Mouse (Mus musculus) lung, postnatal 0 days (tissue): ENCODE measurements around the gene Tbcel. TPM values are rescaled to one million over a fixed set of nuclear protein-coding genes. Genes with fewer than 3 reads are reported as not detected.

Source experiments
- ATAC-seq: fragments of 200-750 bp; cut with Nextera tagmentation; 2 replicates; pipeline ENCODE4 v1.8.0; 2017; ENCODE audit warnings: moderate library complexity
- DNase-seq: peaks from one replicate; pipeline ENCODE4 v3.0.0-alpha.2; 2016; ENCODE audit warnings: low spot score
- H3K27ac ChIP-seq: fragments of 300-500 bp; sonication (generic); 2 replicates; pipeline ENCODE4 v1.5.1; 2014; ENCODE audit warnings: antibody characterized with exemption, mild to moderate bottlenecking, low read length, mixed read lengths
- H3K27me3 ChIP-seq: fragments of 300-500 bp; sonication (generic); replicated peaks from 2 replicates; pipeline ENCODE4 v1.6.1; 2014; ENCODE audit warnings: low read length, mixed read lengths; ENCODE audit not compliant: insufficient read depth
- H3K36me3 ChIP-seq: fragments of 300-500 bp; sonication (generic); 2 replicates; pipeline ENCODE4 v1.6.1; 2014; ENCODE audit warnings: low read length, mixed read lengths; ENCODE audit not compliant: insufficient read depth
- H3K4me1 ChIP-seq: fragments of 300-500 bp; sonication (generic); 2 replicates; pipeline ENCODE4 v1.6.1; 2014; ENCODE audit warnings: antibody characterized with exemption, low read depth, low read length, mixed read lengths; ENCODE audit not compliant: insufficient read depth
- H3K4me2 ChIP-seq: fragments of 300-500 bp; sonication (generic); replicated peaks from 2 replicates; pipeline ENCODE4 v1.6.1; 2014; ENCODE audit warnings: low read depth, mild to moderate bottlenecking, low read length, moderate library complexity, mixed read lengths
- H3K4me3 ChIP-seq: fragments of 300-500 bp; sonication (generic); 2 replicates; pipeline ENCODE4 v1.5.1; 2014; ENCODE audit warnings: low read depth, low read length
- H3K9ac ChIP-seq: fragments of 300-500 bp; sonication (generic); replicated peaks from 2 replicates; pipeline ENCODE4 v1.6.1; 2014; ENCODE audit warnings: low read depth, mild to moderate bottlenecking
- H3K9me3 ChIP-seq: fragments of 300-500 bp; sonication (generic); 2 replicates; pipeline ENCODE4 v1.6.1; 2016; ENCODE audit warnings: low read length, mixed read lengths
- CTCF ChIP-seq: IDR thresholded peaks from 2 replicates; pipeline ENCODE4 v1.5.1; 2016; ENCODE audit warnings: antibody characterized with exemption, mild to moderate bottlenecking
- EP300 ChIP-seq: IDR thresholded peaks from 2 replicates; pipeline ENCODE4 v1.6.1; 2016; ENCODE audit warnings: antibody characterized with exemption, mild to moderate bottlenecking, control low read depth
- WGBS: fragments of 180-500 bp; shearing (Covaris S2); extraction: QIAGEN DNeasy Blood & Tissue Kit; methylation state at CpG from one replicate; pipeline ENCODE4 v1.1.7; 2014; 5-methylcytosine and 5-hydroxymethylcytosine counted together
- microRNA-seq: library from miRNA; unstranded; fragments of <30 nt; microRNA quantifications from one replicate; pipeline ENCODE4, GENCODE M21; 2016
- polyA plus RNA-seq: library from polyadenylated mRNA; unstranded; fragments of >200 nt; fragmentation: Nextera tagmentation; extraction: Ambion mirVana; gene quantifications from 2 replicates; pipeline ENCODE4 v1.2.1, GENCODE M21; 2015

Gene Tbcel
- polyA plus RNA-seq, 1 experiment from 2014 or later = 9.0 TPM

- no peak overlapping the region for H3K4me2 ChIP-seq
- no peaks in the 10 kb centered on the region for H3K36me3 ChIP-seq
- no peak overlapping the region for H3K27ac ChIP-seq
- no peaks in the 10 kb centered on the region for H3K27me3 ChIP-seq
- no peaks in the 10 kb centered on the region for H3K4me1 ChIP-seq
- no peak overlapping the region for H3K9ac ChIP-seq
- WGBS = 89% methylated on average over 15 of the region's 15 CpGs
- no peaks in the 10 kb centered on the region for H3K9me3 ChIP-seq
- DNase-seq (no peak), ATAC-seq (no peak)
- TF ChIP-seq EP300 = no peak
- no peak overlapping the region for H3K4me3 ChIP-seq
Measured at GRCm38 (mm10) chr9:42377656-42378055, 130.0 kb downstream of the Tbcel start.

- DNase-seq (no peak), ATAC-seq (no peak)
- Histone ChIP-seq H3K4me3 (no peak overlapping the region), H3K9ac (no peak overlapping the region), H3K4me1 (no peaks in the 10 kb centered on the region), H3K27ac (no peak overlapping the region), H3K4me2 (no peak overlapping the region), H3K27me3 (no peaks in the 10 kb centered on the region), H3K9me3 (no peaks in the 10 kb centered on the region), H3K36me3 (no peaks in the 10 kb centered on the region)
- WGBS = 60% methylated on average over 6 of the region's 6 CpGs
- TF ChIP-seq CTCF (no peak), EP300 (no peak)
Measured at GRCm38 (mm10) chr9:42371670-42372368, 135.8 kb downstream of the Tbcel start.

Small RNA genes lying within 50 kb of the gene (microRNA-seq; reads per million reads assigned to microRNA genes)
- gene Gm44311 = not detected

Other genes starting within 250 kb of the Tbcel start
- 40.8 and 41.0 TPM in 2 replicates for gene Sc5d, start 243.6 kb downstream of the Tbcel start, polyA plus RNA-seq
- 0.02 and 0.06 TPM in 2 replicates for gene Tecta, start 107.9 kb downstream of the Tbcel start, polyA plus RNA-seq